Mouse (Mus musculus): ENCODE data around the gene Atp11b. TPM values are rescaled to one million over a fixed set of nuclear protein-coding genes. Genes with fewer than 3 reads are reported as not detected.

Atp11b gene
- 163 TPM for polyA plus RNA-seq (2014; fragmentation: Illumina TruSeq; extraction: RNeasy Lipid Tissue Mini Kit (QIAGEN cat#74804); ENCODE audit: low read depth, low replicate concordance)

DNA sequence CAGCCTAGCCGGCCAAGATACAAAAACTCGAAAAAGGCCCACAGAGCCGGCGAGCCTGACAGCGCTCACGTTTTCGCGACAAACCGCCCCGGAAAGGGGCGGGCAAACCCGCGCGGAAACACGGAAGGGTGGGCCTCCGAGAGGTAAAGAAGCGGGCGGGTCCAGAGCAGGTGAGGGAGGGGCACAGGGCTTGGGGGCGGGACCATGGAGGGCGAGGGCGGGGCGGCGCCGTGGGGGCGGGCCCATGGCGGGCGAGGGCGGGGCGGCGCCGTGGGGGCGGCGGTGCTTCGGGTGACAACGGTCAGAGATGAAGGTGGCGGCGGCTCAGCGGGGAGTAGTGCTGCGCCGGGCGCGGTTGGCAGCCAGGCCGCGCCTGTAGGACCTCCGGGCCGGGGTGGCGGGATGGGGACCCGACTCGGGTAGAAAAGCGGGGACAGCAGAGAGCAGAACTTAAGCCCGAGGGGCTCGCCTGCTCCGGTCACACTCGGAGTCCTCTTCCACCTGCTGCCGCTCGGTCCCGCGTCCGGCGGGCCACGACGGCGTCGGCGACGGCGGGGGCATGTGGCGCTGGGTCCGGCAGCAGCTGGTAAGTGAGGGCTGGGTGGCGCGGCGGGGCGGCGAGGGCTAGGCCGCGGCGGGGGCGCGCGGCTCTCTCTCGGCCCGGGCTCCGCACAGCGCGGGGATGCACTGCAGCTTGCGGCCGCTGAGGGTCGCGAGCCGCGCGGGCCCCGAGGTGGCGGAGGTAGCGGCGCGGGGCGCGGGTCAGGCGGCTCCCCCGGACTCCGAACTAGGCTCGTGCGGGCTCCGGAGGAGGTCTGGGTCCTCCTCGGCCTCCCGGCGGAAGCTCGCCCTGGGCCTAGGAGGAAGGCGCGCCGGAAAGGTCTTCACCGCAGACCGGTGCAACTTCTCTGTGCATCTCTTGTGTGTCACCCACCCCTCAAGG, at the start of gene Atp11b:
Atp11b (plus strand) TSS at position 282 of the 943 bp plus-strand sequence.

Other genes starting within 250 kb of the Atp11b start
- 390 TPM for gene Dcun1d1, start 183.3 kb downstream of the Atp11b start, polyA plus RNA-seq (2014; fragmentation: Illumina TruSeq; extraction: RNeasy Lipid Tissue Mini Kit (QIAGEN cat#74804); ENCODE audit: low read depth, low replicate concordance)
- 127 TPM for gene Mccc1, start 246.6 kb downstream of the Atp11b start, polyA plus RNA-seq (2014; fragmentation: Illumina TruSeq; extraction: RNeasy Lipid Tissue Mini Kit (QIAGEN cat#74804); ENCODE audit: low read depth, low replicate concordance)